Mouse (Mus musculus): ENCODE measurements around the gene Prkcz.
"Not testable (repeated sequence)": the region's sequence is repeated elsewhere in the genome, so short reads cannot be mapped to it uniquely, and the experiment has no call there.

Prkcz gene

GRCm38 (mm10) chr4:155280768-155281121 lies 80.4 kb downstream of the Prkcz start:
- no peak for DNase-seq

DNA sequence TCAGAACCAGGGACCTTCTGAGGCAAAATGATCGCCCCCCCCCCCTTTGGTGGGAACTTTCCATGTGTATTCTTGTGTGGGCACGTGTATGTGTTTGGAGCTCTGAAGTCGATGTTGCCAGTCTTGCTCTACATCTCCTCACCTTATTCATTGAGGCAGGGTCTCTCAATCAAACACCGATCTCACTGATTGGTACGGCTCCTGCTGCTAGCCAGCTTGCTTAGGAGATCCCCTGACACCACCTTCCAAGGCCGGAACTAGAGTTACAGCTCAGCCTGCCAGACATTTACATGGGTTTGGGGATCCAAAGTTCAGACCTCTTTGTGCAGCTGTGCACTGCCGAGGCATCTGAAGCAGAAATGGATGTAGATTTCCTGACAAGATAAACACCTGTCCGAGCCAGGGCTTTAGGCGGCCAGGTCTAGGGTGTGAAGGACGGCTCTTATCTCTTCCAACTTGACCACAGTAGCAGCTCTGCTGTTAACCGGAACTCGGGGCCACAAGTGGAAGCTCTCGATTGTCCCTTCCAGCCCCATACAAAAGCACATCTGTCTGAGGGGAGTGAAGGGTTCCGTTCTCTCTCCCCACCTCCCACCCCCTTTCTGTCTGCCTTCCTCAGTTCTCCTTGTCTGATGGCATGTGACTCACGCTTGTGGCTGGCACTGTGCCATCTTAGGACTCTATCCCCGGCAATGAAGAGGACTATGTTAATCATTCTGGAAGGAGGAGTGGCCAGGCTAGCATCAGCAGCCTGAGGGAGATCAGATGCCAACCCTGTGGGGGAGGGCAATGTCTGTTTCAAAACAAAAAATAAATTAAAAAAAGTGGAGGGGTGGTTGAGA lies 81.0 kb downstream of the Prkcz start:
- DNase-seq: peak; percentile 58

DNA sequence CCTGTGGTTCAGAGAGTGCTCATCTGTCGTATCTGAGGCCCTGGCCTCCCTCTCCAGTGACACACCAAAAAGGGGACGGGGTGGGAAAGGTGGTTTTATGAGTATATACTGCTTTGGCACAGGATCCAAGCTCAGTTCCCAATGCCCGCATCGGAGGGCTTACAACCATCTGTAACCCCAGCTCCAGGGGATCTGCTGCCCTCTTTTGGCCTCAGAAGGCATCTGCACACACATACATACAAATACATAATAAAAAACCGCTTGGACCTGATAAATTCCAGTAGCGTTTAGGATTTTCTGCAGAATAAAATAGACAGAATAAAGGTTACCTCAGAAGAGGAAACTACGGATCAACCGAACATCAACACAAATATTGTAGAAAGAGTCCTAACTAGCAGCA lies 82.1 kb downstream of the Prkcz start:
- no peak for DNase-seq

GRCm38 (mm10) chr4:155277963-155278362 lies 83.2 kb downstream of the Prkcz start:
- DNase-seq: no peak

DNA sequence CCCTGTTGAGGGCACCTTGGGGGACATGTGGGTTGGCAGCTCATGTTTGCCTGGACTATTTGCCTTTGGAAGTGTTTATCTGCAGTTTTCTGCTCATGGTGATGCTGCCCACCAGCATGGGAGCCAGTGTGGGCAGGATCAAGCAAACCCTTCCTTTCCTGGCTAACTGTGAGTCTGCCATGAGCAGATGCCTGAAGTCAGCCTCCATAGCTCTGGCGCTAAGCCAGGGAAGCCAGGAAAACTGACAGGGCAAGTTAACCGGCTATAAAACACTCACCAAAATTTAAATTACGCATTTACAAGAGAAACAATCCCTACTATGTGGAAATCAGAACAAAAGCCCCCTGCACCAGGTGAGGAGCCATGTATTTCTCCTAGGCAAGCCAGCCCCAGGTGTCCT lies 86.3 kb downstream of the Prkcz start:
- no peak for DNase-seq

GRCm38 (mm10) chr4:155274451-155274850 lies 86.7 kb downstream of the Prkcz start:
- DNase-seq: no peak

DNA sequence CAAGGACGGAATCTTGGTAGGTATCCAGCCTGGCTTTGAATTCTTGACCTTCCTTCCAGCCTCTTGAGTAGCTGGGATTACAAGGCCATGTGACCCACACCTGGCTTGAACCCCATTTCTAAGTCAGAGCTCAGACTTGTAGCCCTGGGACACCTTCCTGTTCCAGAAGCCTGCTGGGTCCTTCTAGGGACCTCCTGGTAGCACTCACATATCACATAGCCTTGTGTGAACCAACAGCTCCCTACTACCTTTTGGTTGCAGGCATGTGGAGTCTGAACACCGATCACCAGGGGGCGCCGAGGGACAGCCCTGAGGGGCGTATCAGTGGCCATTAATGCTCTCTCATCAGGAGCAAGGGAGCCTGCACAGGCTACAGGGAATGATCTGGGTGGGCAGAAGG lies 92.8 kb downstream of the Prkcz start:
- peak; percentile 78 for DNase-seq

DNA sequence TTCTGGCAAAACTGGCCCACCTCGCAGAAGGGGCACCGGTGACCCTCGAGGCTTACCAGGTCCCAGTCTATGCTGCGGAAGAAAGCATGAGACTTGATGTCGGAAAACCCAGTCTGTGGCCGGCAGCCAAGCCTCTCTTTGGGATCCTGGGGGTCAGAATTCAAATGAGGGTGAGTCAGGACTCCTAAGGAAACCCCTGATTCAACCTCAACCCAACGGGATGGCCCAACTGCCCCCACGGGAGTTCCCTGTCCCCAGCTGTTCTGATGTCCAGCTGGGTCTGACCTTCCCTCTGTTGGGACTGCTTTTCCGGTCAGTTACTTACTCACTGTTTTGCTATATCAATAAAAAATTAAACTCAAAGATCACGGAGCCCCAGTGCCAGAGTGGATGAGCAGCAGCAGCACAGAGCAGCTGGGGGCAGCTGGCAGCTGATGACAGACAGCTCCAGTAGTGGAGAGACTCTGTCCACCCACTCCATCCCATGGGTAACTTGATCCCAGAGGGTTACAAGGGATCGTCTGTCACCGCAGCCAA lies 93.5 kb downstream of the Prkcz start:
- peak; percentile 22 for DNase-seq

DNA sequence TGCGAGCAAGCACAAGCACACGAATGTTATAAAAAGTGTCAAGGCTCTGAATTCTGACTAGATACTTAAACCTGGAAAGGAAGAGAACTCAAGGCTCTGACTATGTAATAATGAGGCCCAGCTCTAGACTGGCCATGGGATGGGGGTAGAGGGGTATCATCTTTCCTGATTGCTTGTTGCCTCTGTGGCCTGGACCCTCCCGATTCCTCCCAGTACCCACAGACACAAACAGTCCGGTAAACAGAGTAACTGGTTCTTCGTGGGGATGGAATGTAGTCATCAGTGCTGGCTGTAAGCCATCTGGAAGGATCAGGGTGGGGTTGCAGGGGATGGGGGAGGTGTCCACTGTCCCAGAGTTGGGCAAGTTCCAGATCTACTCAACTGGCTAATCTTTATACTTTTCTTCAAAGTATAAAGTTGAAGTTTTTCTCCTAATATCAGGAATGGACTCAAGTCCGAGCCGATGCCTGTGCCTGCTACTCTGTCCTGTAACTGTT lies 94.1 kb downstream of the Prkcz start:
- DNase-seq: peak; percentile 7

- no peak for DNase-seq
Observed at GRCm38 (mm10) chr4:155264521-155265321, 96.4 kb downstream of the Prkcz start.

DNA sequence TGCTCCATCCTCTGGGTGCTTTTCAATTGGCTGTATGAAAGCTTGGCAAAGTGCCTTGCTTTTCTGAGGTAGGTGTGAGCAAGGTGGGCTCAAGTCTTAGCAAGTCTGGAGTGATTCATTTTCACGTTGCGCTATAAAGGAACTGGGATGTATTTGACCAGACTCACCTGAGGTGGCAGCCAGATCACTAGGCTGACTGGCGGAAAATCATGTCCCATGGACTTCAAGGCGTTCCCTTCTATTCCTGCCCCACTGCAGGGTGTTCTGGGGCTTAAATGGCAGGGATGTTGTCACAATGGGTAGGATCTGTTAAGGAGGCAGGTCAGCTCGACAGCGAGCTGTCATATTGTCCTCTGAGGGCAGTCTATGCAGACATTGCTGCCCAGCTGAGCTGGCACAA lies 108.9 kb downstream of the Prkcz start:
- no peak for DNase-seq

- no peak for DNase-seq
Observed at GRCm38 (mm10) chr4:155251147-155251546, 110.0 kb downstream of the Prkcz start.

DNA sequence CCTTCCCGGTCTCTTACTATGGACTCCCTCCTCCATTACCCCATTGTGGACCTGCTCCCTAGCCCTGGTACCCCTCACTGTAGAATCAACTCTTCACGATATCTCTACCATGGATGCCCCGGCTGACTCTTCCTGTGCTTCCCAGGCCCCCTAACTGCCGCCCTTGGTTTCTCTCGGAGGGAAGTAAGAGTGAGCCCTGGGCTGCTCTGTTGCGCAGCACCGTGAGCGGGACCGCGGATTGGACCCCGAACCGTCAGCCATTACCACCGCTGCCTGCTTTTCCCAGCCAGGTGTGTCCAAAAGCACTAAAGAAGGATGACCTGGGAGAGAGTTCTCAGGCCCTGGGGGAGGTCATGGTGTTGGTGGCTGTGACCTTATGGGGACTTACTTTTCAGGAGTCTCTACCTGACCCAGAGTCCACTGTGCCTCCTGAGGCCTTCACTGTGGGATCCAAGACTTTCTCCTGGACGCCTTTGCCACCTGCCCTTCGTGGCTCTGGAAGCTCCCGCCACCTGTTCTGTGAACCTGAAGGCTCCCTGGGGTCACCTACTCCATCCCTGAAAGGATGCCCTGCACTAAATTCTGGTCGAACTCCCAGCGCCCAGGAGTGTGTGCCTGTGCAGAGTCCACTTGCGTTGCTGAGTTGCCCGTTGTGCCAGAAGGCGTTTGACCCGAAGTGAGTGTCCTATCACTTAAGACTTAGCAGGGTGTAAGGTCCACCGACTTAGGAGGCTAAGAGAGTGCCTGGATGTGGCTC lies 110.6 kb downstream of the Prkcz start:
- DNase-seq: peak; percentile 66

DNA sequence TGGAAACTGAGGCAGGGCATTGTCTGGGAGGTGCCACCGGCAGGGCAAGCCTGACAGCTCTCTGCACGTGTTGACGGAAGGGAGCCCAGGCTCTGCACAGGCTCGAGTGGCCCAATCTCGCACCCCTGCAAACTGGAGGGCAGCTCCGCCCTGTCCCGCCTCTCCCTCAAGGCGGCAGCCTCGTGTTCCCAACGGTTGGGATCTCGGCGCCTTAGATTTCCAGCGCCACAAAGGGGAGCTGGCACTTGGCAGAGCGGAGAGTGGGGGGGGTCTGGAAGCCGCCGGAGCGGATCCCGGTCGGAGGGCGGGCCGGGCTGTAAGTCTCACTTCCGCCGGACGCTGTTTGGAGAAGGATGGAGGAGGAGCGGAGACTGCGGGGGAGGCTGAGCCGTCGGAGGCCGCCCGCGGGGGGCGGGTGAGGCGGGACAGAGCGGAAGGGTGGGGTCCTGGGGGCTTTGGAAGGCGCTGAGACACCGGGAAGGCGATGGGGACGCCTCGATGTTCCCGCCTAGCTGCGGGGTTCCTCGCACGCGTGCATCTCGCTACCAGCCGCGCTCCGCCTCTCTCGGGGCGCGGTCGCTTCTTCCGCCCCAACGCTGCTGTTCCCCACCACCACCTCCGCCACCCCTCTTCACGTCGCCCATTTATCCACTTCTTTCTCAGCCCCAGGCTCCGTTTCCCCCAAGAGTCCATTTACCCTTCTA lies 111.4 kb downstream of the Prkcz start, which contains the start of gene Faap20:
Gene Faap20, plus strand, starts transcription at position 155 of the 704 bp plus-strand sequence.
- DNase-seq: peak; percentile 89

DNA sequence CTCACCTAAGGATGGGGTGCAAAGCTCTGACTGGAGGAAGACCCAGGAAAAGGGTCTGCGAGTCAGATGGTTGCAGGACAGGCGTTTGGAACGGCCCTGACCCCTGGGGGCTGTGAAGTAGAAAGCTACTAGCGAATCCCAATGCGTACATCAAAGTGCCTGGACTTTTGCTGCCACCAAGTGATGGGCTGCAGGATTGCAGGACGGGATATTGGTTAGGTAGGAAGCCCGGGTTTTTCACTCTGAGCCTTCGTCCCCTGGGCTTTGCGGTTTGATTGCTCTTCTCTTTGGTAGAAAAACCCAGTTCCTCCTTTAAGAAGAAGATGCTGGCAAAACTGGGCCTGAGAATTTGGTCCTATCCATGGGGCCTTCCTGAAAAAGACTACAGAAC lies 111.9 kb downstream of the Prkcz start:
- peak; percentile 97 for DNase-seq

- not testable (repeated sequence) for DNase-seq
Observed at GRCm38 (mm10) chr4:155248054-155248453, 113.1 kb downstream of the Prkcz start.

- DNase-seq: peak; percentile 33
Observed at GRCm38 (mm10) chr4:155246691-155247105, 114.5 kb downstream of the Prkcz start.

DNA sequence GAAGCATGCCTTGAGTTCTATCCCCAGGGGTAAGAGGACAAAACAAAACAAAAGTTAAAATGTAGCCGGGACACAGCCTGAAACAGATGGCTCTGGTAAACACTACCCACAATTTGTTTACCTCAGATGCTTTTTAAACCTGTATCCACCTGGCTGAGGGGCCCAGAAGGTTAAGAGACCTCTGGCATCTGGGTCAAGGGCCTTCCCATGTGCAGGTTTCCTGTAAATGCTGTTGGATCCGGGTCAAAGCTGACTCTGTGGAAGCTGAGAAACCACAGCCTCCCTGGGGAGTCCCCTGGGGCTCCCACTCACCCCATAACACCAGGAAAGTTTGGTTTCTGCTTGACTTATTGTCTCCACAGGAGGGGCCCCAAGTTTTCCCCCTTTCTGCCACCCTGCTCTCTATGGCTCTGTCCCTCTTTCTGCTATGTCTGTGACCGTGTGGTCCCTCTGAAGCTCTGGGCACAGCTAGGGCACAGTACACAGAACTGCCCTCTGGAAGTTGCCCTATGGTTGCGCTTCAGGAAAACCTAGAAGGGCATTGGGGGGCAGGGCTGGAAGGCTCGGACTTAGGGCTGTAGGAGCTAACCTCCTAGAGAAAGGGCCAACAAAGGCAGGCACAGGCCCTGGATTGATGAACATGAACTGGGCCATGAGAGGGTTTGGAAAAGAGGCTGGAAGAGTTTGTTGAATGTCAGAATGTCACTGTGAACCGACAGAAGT lies 115.2 kb downstream of the Prkcz start:
- DNase-seq: peak; percentile 68

- DNase-seq: no peak
Observed at GRCm38 (mm10) chr4:155243233-155243632, 117.9 kb downstream of the Prkcz start.

- peak; percentile 32 for DNase-seq
Observed at GRCm38 (mm10) chr4:155242292-155242691, 118.9 kb downstream of the Prkcz start.

DNA sequence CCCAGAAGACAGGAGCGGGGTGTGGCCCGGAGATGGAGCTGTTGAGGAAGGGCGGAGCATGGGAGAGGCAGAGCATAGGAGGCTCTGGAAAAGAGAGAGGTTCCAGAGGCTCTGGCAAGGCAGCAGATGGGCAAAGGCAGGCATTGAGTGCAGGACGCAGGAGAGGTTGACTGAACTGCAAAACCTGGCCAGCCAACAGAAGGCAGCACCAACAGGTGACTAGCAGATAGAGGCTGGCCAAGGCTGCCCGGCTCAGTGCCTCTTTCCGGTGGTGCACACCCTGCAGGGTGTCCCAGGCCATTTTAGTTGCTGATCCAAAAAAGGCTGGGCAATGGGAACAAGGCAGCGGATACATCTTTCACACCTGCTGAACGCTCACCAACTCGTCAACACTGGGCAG lies 119.4 kb downstream of the Prkcz start:
- peak; percentile 23 for DNase-seq
